Mouse (Mus musculus): ENCODE data around the gene Dnajc27. TPM values are rescaled to one million over a fixed set of nuclear protein-coding genes. Genes with fewer than 3 reads are reported as not detected.

Gene Dnajc27
- total and polyA plus RNA-seq, 3 experiments: 7.0 to 9.7 (median 8.3) TPM

DNA sequence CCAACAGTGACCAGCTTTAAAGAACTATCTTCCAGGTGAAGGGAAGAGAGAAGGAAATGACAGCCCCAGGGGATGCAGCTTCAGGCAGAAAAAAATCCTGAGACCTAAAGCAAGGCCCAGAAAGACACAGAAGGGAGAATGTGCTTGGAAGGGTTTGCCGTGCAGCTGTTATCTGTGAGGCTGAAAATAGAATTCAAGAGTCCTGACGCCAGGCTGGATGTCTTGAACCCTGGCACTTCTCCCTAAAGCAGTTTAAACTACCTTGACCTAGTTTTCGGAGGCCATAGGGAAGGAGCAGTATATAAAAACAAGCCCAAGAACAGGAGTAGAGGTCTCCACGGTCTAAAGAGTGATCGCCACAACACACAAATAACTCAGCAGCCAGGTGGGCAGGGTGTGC is 40.0 kb upstream of the Dnajc27 start:
- DNase-seq: peak in 1 of 2 experiments; percentile 25
- Histone ChIP-seq H3K27ac (peak overlapping the region; percentile 30), H3K36me3 (ENCODE audit: control insufficient read depth, insufficient read depth, low read length) (no peaks in the 10 kb centered on the region), H3K27me3 (ENCODE audit: control insufficient read depth, insufficient read depth, low read length) (no peaks in the 10 kb centered on the region), H3K4me3 (no peak overlapping the region), H3K4me1 (ENCODE audit: control insufficient read depth, insufficient read depth, low read length) (peaks cover 5% of the 10 kb centered on the region), H3K79me2 (replicated peaks; ENCODE audit: control insufficient read depth, insufficient read depth, low read length) (no peaks in the 10 kb centered on the region), H3K9ac (ENCODE audit: low read depth, low read length) (no peak overlapping the region)
- TF ChIP-seq CTCF (IDR thresholded peaks at IDR 0.05): no peak
- TF ChIP-seq EP300 (IDR thresholded peaks at IDR 0.05; ENCODE audit: insufficient read depth, low read depth, low read length): no peak
- TF ChIP-seq POLR2A (IDR thresholded peaks at IDR 0.05; ENCODE audit: insufficient read depth, low read depth, low read length): no peak
- intact Hi-C loops (cut with DNase I): no loop called here
- 40% methylated on average over 5 of the region's 5 CpGs for WGBS

GRCm38 (mm10) chr12:4045992-4046391 is 36.4 kb upstream of the Dnajc27 start:
- Histone ChIP-seq H3K27me3 (ENCODE audit: control insufficient read depth, insufficient read depth, low read length) (no peaks in the 10 kb centered on the region; the same call in 1 of the 2 replicates), H3K9ac (ENCODE audit: low read depth, low read length) (no peak overlapping the region), H3K36me3 (ENCODE audit: control insufficient read depth, insufficient read depth, low read length) (no peaks in the 10 kb centered on the region), H3K4me3 (no peak overlapping the region), H3K27ac (no peak overlapping the region), H3K4me1 (ENCODE audit: control insufficient read depth, insufficient read depth, low read length) (peaks cover 4% of the 10 kb centered on the region), H3K79me2 (replicated peaks; ENCODE audit: control insufficient read depth, insufficient read depth, low read length) (no peaks in the 10 kb centered on the region)
- peak in 1 of 2 experiments; percentile 14 for DNase-seq
- WGBS: 35% methylated on average over 1 of the region's 1 CpGs
- no peak for TF ChIP-seq POLR2A (IDR thresholded peaks at IDR 0.05; ENCODE audit: insufficient read depth, low read depth, low read length)
- TF ChIP-seq EP300 (IDR thresholded peaks at IDR 0.05; ENCODE audit: insufficient read depth, low read depth, low read length): no peak
- no peak for TF ChIP-seq CTCF (IDR thresholded peaks at IDR 0.05)
- intact Hi-C loops (cut with DNase I): no loop called here

- Histone ChIP-seq H3K4me1 (ENCODE audit: control insufficient read depth, insufficient read depth, low read length) (peaks cover 1% of the 10 kb centered on the region; the same call in 1 of the 2 replicates), H3K9ac (ENCODE audit: low read depth, low read length) (no peak overlapping the region), H3K79me2 (replicated peaks; ENCODE audit: control insufficient read depth, insufficient read depth, low read length) (no peaks in the 10 kb centered on the region), H3K36me3 (ENCODE audit: control insufficient read depth, insufficient read depth, low read length) (no peaks in the 10 kb centered on the region), H3K27ac (no peak overlapping the region), H3K27me3 (ENCODE audit: control insufficient read depth, insufficient read depth, low read length) (no peaks in the 10 kb centered on the region; the same call in 1 of the 2 replicates), H3K4me3 (no peak overlapping the region)
- WGBS: 47% methylated on average over 6 of the region's 6 CpGs
- DNase-seq: no peak
- intact Hi-C loops (cut with DNase I): no loop called here
- TF ChIP-seq POLR2A (IDR thresholded peaks at IDR 0.05; ENCODE audit: insufficient read depth, low read depth, low read length) (no peak), CTCF (IDR thresholded peaks at IDR 0.05) (no peak), EP300 (IDR thresholded peaks at IDR 0.05; ENCODE audit: insufficient read depth, low read depth, low read length) (no peak)
Measured at GRCm38 (mm10) chr12:4048031-4048430, 34.4 kb upstream of the Dnajc27 start.

DNA sequence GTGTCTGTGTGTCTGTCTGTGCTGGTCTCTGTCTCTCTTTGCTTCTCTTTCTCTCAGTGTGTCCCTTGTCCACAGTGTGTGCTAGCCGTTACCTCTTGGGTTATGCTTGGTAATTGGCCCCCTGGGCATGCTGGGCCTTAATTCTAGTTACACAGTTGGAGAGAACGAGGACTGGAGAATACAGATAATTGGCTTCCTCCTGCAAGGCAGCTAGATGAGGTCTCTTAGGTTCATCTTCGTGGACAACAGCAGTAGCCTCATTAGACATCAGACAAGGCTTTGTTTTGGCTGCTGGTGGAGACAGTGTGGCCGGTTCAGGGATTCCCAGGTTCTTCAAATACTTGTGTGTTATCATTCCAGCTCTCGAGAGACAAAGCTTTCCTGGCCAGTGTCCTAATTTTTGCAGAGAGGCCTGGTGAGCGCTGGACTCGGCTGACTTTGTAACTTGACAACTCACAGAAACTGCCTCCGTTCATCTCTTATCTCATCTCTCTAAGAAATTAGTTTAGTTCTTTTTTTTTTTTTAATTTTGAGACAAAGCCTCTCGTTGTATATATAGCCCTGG is 31.4 kb upstream of the Dnajc27 start:
- WGBS: 39% methylated on average over 9 of the region's 9 CpGs
- H3K9ac ChIP-seq (ENCODE audit: low read depth, low read length): no peak overlapping the region
- no peaks in the 10 kb centered on the region for H3K79me2 ChIP-seq (replicated peaks; ENCODE audit: control insufficient read depth, insufficient read depth, low read length)
- no peaks in the 10 kb centered on the region for H3K36me3 ChIP-seq (ENCODE audit: control insufficient read depth, insufficient read depth, low read length)
- peak in 1 of 2 experiments; percentile 17 for DNase-seq
- H3K4me3 ChIP-seq: no peak overlapping the region
- no peak overlapping the region for H3K27ac ChIP-seq
- intact Hi-C loops (cut with DNase I): no loop called here
- TF ChIP-seq EP300 (IDR thresholded peaks at IDR 0.05; ENCODE audit: insufficient read depth, low read depth, low read length) (no peak), POLR2A (IDR thresholded peaks at IDR 0.05; ENCODE audit: insufficient read depth, low read depth, low read length) (no peak), CTCF (IDR thresholded peaks at IDR 0.05) (no peak)
- H3K4me1 ChIP-seq (ENCODE audit: control insufficient read depth, insufficient read depth, low read length): no peaks in the 10 kb centered on the region; the same call in 1 of the 2 replicates
- H3K27me3 ChIP-seq (ENCODE audit: control insufficient read depth, insufficient read depth, low read length): no peaks in the 10 kb centered on the region; the same call in 1 of the 2 replicates

- no peak overlapping the region for H3K4me3 ChIP-seq
- H3K4me1 ChIP-seq (ENCODE audit: control insufficient read depth, insufficient read depth, low read length): no peaks in the 10 kb centered on the region
- no peaks in the 10 kb centered on the region for H3K79me2 ChIP-seq (replicated peaks; ENCODE audit: control insufficient read depth, insufficient read depth, low read length)
- no peaks in the 10 kb centered on the region for H3K36me3 ChIP-seq (ENCODE audit: control insufficient read depth, insufficient read depth, low read length)
- WGBS: 62% methylated on average over 3 of the region's 3 CpGs
- H3K9ac ChIP-seq (ENCODE audit: low read depth, low read length): no peak overlapping the region
- H3K27me3 ChIP-seq (ENCODE audit: control insufficient read depth, insufficient read depth, low read length): no peaks in the 10 kb centered on the region; the same call in 1 of the 2 replicates
- no peak for DNase-seq
- TF ChIP-seq CTCF (IDR thresholded peaks at IDR 0.05) (no peak), POLR2A (IDR thresholded peaks at IDR 0.05; ENCODE audit: insufficient read depth, low read depth, low read length) (no peak), EP300 (IDR thresholded peaks at IDR 0.05; ENCODE audit: insufficient read depth, low read depth, low read length) (no peak)
- intact Hi-C loops (cut with DNase I): no loop called here
- H3K27ac ChIP-seq: no peak overlapping the region
Measured at GRCm38 (mm10) chr12:4053643-4054042, 28.7 kb upstream of the Dnajc27 start.

- no peak overlapping the region for H3K9ac ChIP-seq (ENCODE audit: low read depth, low read length)
- H3K79me2 ChIP-seq (replicated peaks; ENCODE audit: control insufficient read depth, insufficient read depth, low read length): no peaks in the 10 kb centered on the region
- H3K4me1 ChIP-seq (ENCODE audit: control insufficient read depth, insufficient read depth, low read length): no peaks in the 10 kb centered on the region
- no peak overlapping the region for H3K27ac ChIP-seq
- no peak for DNase-seq
- intact Hi-C loops (cut with DNase I): no loop called here
- TF ChIP-seq CTCF (IDR thresholded peaks at IDR 0.05): no peak
- no peak for TF ChIP-seq POLR2A (IDR thresholded peaks at IDR 0.05; ENCODE audit: insufficient read depth, low read depth, low read length)
- TF ChIP-seq EP300 (IDR thresholded peaks at IDR 0.05; ENCODE audit: insufficient read depth, low read depth, low read length): no peak
- no peaks in the 10 kb centered on the region for H3K27me3 ChIP-seq (ENCODE audit: control insufficient read depth, insufficient read depth, low read length)
- no peaks in the 10 kb centered on the region for H3K36me3 ChIP-seq (ENCODE audit: control insufficient read depth, insufficient read depth, low read length)
- no peak overlapping the region for H3K4me3 ChIP-seq
- 37% methylated on average over 4 of the region's 4 CpGs for WGBS
Measured at GRCm38 (mm10) chr12:4054845-4055244, 27.5 kb upstream of the Dnajc27 start.
